19 mouse cellular contexts compared by ENCODE assay signal in genomic region chr8:126790214-126790613, GRCm38 (mm10).
"Had no signal": no experiment of that assay in that cellular context is flagged by ENCODE, and none has a peak within 500 bp of the region (broad histone marks: within the 10 kb centered on the region; RNA-seq: fewer than 3 reads in every experiment).

No protein-coding gene starts in this region.

- H3K27me3 ChIP-seq: kidney, embryonic 15.5 days; midbrain, embryonic 12.5 days; midbrain, embryonic 15.5 days; neural tube, embryonic 12.5 days; neural tube, embryonic 15.5 days had no signal

- H3K27ac ChIP-seq: layer of hippocampus, adult 2 months; liver, embryonic 14.5 days; macrophage; midbrain, embryonic 12.5 days; midbrain, embryonic 15.5 days; neural tube, embryonic 12.5 days; neural tube, embryonic 15.5 days; stomach, postnatal 0 days had no signal

- H3K4me2 ChIP-seq: kidney, embryonic 15.5 days; liver, embryonic 11.5 days; lung, embryonic 14.5 days; midbrain, embryonic 12.5 days; midbrain, embryonic 15.5 days; neural tube, embryonic 12.5 days; neural tube, embryonic 15.5 days had no signal

- ATAC-seq: liver, postnatal 0 days; lung, postnatal 0 days; midbrain, embryonic 15.5 days had no signal

- H3K4me3 ChIP-seq: kidney, embryonic 15.5 days; layer of hippocampus, adult 2 months; midbrain, embryonic 12.5 days; midbrain, embryonic 15.5 days; neural tube, embryonic 12.5 days; neural tube, embryonic 15.5 days had no signal

- H3K36me3 ChIP-seq: kidney, embryonic 15.5 days; midbrain, embryonic 12.5 days; midbrain, embryonic 15.5 days; neural tube, embryonic 12.5 days; neural tube, embryonic 15.5 days had no signal

- H3K9ac ChIP-seq: kidney, embryonic 15.5 days; liver, embryonic 14.5 days; liver, postnatal 0 days; lung, embryonic 14.5 days; midbrain, embryonic 12.5 days; midbrain, embryonic 15.5 days; neural tube, embryonic 12.5 days; neural tube, embryonic 15.5 days had no signal

- H3K4me1 ChIP-seq: midbrain, embryonic 15.5 days had no signal

- H3K9me3 ChIP-seq: midbrain, embryonic 15.5 days; neural tube, embryonic 15.5 days had no signal

- DNase-seq: kidney, postnatal 25 days; layer of hippocampus, adult 9-11 months; liver, postnatal 0 days; lung, embryonic 14.5 days; right cerebral cortex, adult 18-20 months; right cerebral cortex, postnatal 14 days; right cerebral cortex, postnatal 4 days; thymus, postnatal 25 days had no signal
